Mouse (Mus musculus) hindbrain, embryonic 12.5 days (tissue): ENCODE results near the gene Tnip1. TPM values are rescaled to one million over a fixed set of nuclear protein-coding genes. Genes with fewer than 3 reads are reported as not detected.

Experiments
- ATAC-seq: fragments of 200-750 bp; cut with Nextera tagmentation; 2 replicates; pipeline ENCODE4 v1.8.0; 2017; ENCODE audit warnings: moderate TSS enrichment; ENCODE audit not compliant: low FRiP score
- H3K27ac ChIP-seq: fragments of 300-500 bp; sonication (generic); 2 replicates; pipeline ENCODE4 v1.5.1; 2016; ENCODE audit warnings: mild to moderate bottlenecking
- H3K27me3 ChIP-seq: fragments of 300-500 bp; sonication (generic); 2 replicates; pipeline ENCODE4 v1.6.1; 2016; ENCODE audit warnings: mild to moderate bottlenecking
- H3K36me3 ChIP-seq: fragments of 300-500 bp; sonication (generic); 2 replicates; pipeline ENCODE4 v1.6.1; 2016; ENCODE audit warnings: mild to moderate bottlenecking
- H3K4me1 ChIP-seq: fragments of 300-500 bp; sonication (generic); 2 replicates; pipeline ENCODE4 v1.6.1; 2016
- H3K4me2 ChIP-seq: fragments of 300-500 bp; sonication (generic); replicated peaks from 2 replicates; pipeline ENCODE4 v1.6.1; 2016; ENCODE audit warnings: mild to moderate bottlenecking
- H3K4me3 ChIP-seq: fragments of 300-500 bp; sonication (generic); 2 replicates; pipeline ENCODE4 v1.5.1; 2016; ENCODE audit warnings: mild to moderate bottlenecking
- H3K9ac ChIP-seq: fragments of 300-500 bp; sonication (generic); 2 replicates; pipeline ENCODE4 v1.6.1; 2016; ENCODE audit warnings: mild to moderate bottlenecking, moderate library complexity
- H3K9me3 ChIP-seq: fragments of 300-500 bp; sonication (generic); replicated peaks from 2 replicates; pipeline ENCODE4 v1.6.1; 2016; ENCODE audit warnings: mild to moderate bottlenecking
- WGBS: fragments of 180-500 bp; shearing (Covaris S2); methylation state at CpG from one replicate; pipeline ENCODE4 v1.1.7; 2016; 5-methylcytosine and 5-hydroxymethylcytosine counted together
- polyA plus RNA-seq: library from polyadenylated mRNA; unstranded; fragments of >200 nt; fragmentation: Nextera tagmentation; extraction: Ambion mirVana; gene quantifications from 2 replicates; pipeline ENCODE4 v1.2.1, GENCODE M21; 2016

Gene Tnip1
- polyA plus RNA-seq, 1 experiment from 2014 or later = 19.0 TPM

DNA sequence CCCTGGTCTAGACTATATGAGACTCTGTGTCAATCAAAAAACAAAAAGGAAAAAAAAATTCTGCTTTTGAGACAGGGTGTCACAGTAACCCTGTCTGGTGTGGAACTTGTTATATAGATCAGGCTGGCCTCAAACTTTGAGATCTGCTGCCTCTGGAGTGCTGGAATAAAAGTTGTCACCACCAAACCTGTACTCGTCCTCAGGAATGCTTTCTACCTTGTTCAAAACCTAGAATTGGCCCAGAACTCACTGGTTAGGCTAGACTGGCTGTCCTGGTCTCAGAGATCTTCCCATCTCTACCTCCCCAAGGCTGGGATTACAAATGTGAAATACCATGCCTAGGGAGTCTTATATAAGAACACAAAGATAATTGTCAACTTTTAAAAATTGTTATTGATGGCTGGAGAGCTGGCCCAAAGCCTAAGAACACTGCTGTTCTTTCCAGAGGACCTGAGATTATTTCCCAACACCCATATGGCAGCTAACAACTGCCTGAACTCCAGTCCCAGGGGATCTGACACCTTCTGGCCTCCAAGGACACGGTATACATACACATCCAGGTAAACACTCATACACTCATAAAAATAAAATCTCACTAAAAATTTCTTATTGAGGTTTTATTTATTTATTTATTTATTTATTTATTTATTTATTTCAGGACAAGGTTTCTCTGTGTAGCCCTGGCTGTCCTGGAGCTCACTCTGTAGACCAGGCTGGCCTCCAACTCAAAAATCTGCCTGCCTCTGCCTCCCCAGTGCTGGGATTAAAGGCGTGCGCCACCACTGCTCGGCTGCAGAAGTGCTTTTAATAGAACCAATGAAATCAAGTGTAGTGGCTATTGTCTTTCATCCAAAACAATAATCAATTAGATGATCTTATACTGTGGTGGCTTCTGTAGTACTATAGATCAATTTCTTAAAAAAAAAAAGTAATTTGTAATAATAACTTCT, 101.0 kb downstream of the Tnip1 start:
- peak overlapping the region; percentile 59 for H3K4me2 ChIP-seq
- 96% methylated on average over 5 of the region's 5 CpGs for WGBS
- no peaks in the 10 kb centered on the region for H3K9me3 ChIP-seq
- H3K27me3 ChIP-seq = no peaks in the 10 kb centered on the region
- H3K4me3 ChIP-seq = 0 out of 2 replicates have a peak overlapping the region, but pooled peaks have one; percentile 59
- no peak overlapping the region for H3K9ac ChIP-seq
- no peak overlapping the region for H3K27ac ChIP-seq
- H3K4me1 ChIP-seq = peaks cover 13% of the 10 kb centered on the region
- ATAC-seq = no peak
- no peaks in the 10 kb centered on the region for H3K36me3 ChIP-seq

Other genes with a start within 250 kb of the Tnip1 start
- 198 and 205 TPM in 2 replicates for gene Cdc42se2, start 175.2 kb downstream of the Tnip1 start, polyA plus RNA-seq
- gene Lyrm7, start 102.0 kb downstream of the Tnip1 start, polyA plus RNA-seq = 5.5 and 10.8 TPM in 2 replicates
- 642 and 656 TPM in 2 replicates for gene Hint1, start 96.5 kb downstream of the Tnip1 start, polyA plus RNA-seq
- 67.5 and 68.6 TPM in 2 replicates for gene Gpx3, start 60.5 kb downstream of the Tnip1 start, polyA plus RNA-seq
- 121 and 140 TPM in 2 replicates for gene Anxa6, start 70.5 kb upstream of the Tnip1 start, polyA plus RNA-seq
- 0.49 and 0.60 TPM in 2 replicates for gene Ccdc69, start 115.2 kb upstream of the Tnip1 start, polyA plus RNA-seq
- 15.4 and 15.5 TPM in 2 replicates for gene Gm2a, start 135.2 kb upstream of the Tnip1 start, polyA plus RNA-seq
- not detected in 2 replicates for gene Slc36a3, start 188.8 kb upstream of the Tnip1 start, polyA plus RNA-seq
- 0.40 and 0.52 TPM in 2 replicates for gene Slc36a2, start 222.2 kb upstream of the Tnip1 start, polyA plus RNA-seq
- 1.5 and 2.3 TPM in 2 replicates for gene Slc36a1, start 241.4 kb upstream of the Tnip1 start, polyA plus RNA-seq